Mouse (Mus musculus): ENCODE measurements around the gene Arl3.

DNA sequence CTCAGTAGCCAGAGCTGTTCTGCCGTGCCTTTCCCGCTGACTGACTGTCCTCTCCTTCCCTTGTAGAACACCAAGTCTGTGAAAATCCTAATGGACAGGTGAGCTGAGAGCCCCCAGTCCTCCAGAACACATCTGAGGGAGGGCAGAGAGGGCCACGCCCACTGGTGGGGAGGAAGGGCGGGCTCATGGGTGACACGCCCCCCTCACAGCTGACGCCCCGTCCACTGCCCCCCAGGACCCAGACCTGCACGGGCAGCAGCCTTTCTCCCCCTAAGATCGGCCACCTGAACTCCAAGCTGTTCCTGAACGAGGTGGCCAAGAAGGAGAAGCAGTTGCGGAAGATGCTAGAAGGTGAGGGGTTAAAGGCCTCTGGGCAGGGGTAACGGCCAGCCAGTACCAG lies 58.6 kb downstream of the Arl3 start:
- TF ChIP-seq CTCF (IDR thresholded peaks at IDR 0.05) (no peak), EP300 (IDR thresholded peaks at IDR 0.05) (no peak)
